In the genomic region with DNA sequence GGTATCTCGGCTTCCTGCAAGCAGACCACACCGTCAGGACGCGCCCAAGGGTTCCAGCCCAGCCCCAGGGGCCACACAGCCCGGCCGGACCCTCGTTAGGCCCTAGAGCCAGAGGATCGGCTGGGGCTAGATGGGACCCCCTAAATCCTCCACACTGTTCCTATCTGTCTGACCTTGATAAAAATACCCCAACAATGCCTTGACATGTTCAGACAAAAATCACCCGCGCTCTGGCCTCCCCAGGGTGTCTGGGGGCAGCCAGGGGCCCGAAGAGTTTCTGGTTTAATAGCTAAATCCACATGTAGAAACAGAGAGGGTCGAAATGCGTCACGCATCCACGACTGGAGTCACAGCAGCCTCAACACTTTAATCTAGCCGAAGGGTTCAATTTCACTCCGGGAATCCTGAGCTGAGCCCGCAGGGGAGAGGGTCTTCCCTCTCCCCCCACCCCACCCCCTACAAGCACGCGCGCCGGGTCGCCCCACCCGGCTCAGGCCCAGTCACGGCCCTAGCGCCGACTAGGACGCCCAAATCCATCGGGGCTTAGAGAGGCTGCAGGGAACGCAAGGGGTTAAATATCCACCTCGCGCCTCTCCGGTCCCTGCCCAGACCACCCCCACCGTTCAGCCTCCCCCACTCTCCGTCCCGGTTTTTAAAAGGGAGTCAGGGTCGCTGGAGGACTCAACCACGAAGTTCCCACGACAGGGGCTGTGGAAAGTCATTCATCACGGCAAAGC, we compare ENCODE assay signal across 8 mouse cellular contexts. TPM values are rescaled to one million over a fixed set of nuclear protein-coding genes. Genes with fewer than 3 reads are reported as not detected.
DNase-seq lines count a peak whose midpoint lies in the region; ATAC-seq lines count a peak whose summit lies in the region.

No protein-coding gene starts in this region.

- H3K9me3 ChIP-seq in kidney, embryonic 14.5 days (ENCODE audit: control insufficient read depth, low read length), result no peaks in the 10 kb centered on the region

- under 1% methylated on average over 40 of the region's 40 CpGs for WGBS in kidney, embryonic 14.5 days

- peaks cover 32% of the 10 kb centered on the region for H3K27me3 ChIP-seq in kidney, embryonic 14.5 days (ENCODE audit: control insufficient read depth, insufficient read depth, low read length)

- H3K9ac ChIP-seq in kidney, embryonic 14.5 days (ENCODE audit: low read depth, low read length), result peak overlapping the region; percentile 85

- no peak for DNase-seq in kidney, postnatal 25 days
- peak; percentile 26 for DNase-seq in heart, postnatal 4 days
- DNase-seq in lung, postnatal 10 days, result peak; percentile 31
- DNase-seq in right cerebral cortex, adult 18-20 months, result no peak

- H3K36me3 ChIP-seq in kidney, embryonic 14.5 days (ENCODE audit: control insufficient read depth, insufficient read depth, low read length), result no peaks in the 10 kb centered on the region

- H3K4me2 ChIP-seq in kidney, embryonic 14.5 days (replicated peaks; ENCODE audit: low read depth, low read length), result peak overlapping the region; percentile 91

- H3K4me3 ChIP-seq in kidney, embryonic 14.5 days (ENCODE audit: low read length), result peak overlapping the region; percentile 80
- H3K4me3 ChIP-seq in brown adipose tissue, adult 24 weeks (ENCODE audit: insufficient read depth, low read depth, low read length), result peak overlapping the region; percentile 90

- peaks cover 47% of the 10 kb centered on the region for H3K4me1 ChIP-seq in kidney, embryonic 14.5 days (ENCODE audit: control insufficient read depth, insufficient read depth, low read length)
- peaks cover 12% of the 10 kb centered on the region for H3K4me1 ChIP-seq in brown adipose tissue, adult 24 weeks (ENCODE audit: control insufficient read depth, insufficient read depth, insufficient read length, low read length)

- peak overlapping the region; percentile 91 for H3K27ac ChIP-seq in kidney, embryonic 14.5 days (ENCODE audit: low read depth, low read length)
- no peak overlapping the region for H3K27ac ChIP-seq in brown adipose tissue, adult 24 weeks (replicated peaks; ENCODE audit: low read depth, low read length)

- ATAC-seq in kidney, embryonic 14.5 days (ENCODE audit: low FRiP score, low TSS enrichment), result peak; percentile 17; the same call in 1 of the 2 replicates
- ATAC-seq in CD4-positive, CD25-positive, alpha-beta regulatory T cell, adult 4 months, result no peak
- ATAC-seq in erythroid progenitor cell, adult 5-6 weeks (replicated peaks; ENCODE audit: low FRiP score, poor library complexity, severe bottlenecking), result no peak

RNA-seq across cellular contexts. Expression of a gene that starts 3.6 kb away (rescaled TPM):
- 57.7 and 70.2 TPM in 2 replicates for polyA plus RNA-seq in kidney, embryonic 14.5 days (2014; fragmentation: Nextera tagmentation; extraction: Ambion mirVana)
- 5.5 and 6.9 TPM in 2 replicates for polyA plus RNA-seq in brown adipose tissue, adult 24 weeks (2012; ENCODE audit: insufficient read depth, insufficient read length, missing spikeins)
- total RNA-seq in heart, postnatal 4 days (2021), result 10 to 100 TPM; 54.5 to 59.3 TPM
- not detected for polyA plus RNA-seq in CD4-positive, CD25-positive, alpha-beta regulatory T cell, adult 4 months (2017; shearing (Covaris generic))
- total RNA-seq in erythroid progenitor cell, adult 5-6 weeks (2015; ENCODE audit: low replicate concordance), result not detected in 2 replicates
- total RNA-seq in erythroid progenitor cell, adult 5-6 weeks (2017; ENCODE audit: low replicate concordance), result 0.77 TPM in 1 of 2 replicates, not detected in the other

Comparison
In these comparisons a context has a peak if more than half of its experiments do, and no peak if none do; other contexts are left out.
1. DNase-seq: peak in heart, postnatal 4 days (single experiment) and lung, postnatal 10 days (single experiment); none in kidney, postnatal 25 days (0 of 2) and right cerebral cortex, adult 18-20 months (single experiment).